Mouse (Mus musculus) lung, postnatal 36 days (tissue): ENCODE results near the gene Enoph1.
A peak's percentile ranks its signal among the peaks of the same experiment; 100 is the strongest.

Experiments used
- DNase-seq: peaks from one replicate; pipeline ENCODE4 v3.0.0; 2022; ENCODE audit warnings: mixed read lengths

Gene Enoph1

GRCm38 (mm10) chr5:100079931-100080275 is 40.1 kb downstream of the Enoph1 start:
- DNase-seq: no peak

GRCm38 (mm10) chr5:100082006-100082405 is 42.2 kb downstream of the Enoph1 start:
- no peak for DNase-seq

DNA sequence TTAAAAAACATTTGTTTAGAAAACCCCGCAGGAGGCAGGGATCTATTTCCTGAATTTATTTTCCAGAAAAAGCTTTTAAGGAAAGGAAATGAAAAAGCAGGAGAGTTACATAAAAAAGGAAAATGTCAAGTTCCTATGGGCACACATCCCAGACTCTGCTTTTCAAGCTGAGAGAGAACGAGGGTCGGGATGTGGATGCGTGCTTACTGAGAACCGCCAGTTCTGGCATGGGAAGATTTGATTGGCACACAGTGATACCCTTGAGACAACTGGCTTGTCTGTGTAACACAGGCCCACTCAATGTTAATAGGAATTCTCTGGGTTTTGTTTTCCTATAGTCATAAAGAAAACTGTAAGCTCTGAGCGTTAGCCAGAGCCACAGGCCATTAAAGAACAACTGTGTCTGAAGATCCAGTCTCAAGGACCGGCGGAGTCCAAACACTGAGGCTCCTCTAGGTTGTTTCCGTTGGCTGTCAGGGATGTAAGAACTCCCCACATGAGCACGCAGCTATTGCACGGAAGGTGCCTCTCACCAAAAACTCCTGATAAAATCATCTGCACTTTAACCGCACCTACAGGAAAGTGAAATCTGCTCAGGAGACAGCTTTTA is 44.3 kb downstream of the Enoph1 start:
- no peak for DNase-seq

GRCm38 (mm10) chr5:100085097-100085496 is 45.3 kb downstream of the Enoph1 start:
- no peak for DNase-seq

- DNase-seq: no peak
These were observed 50.9 kb downstream of the Enoph1 start for GRCm38 (mm10) chr5:100090515-100091262.

DNA sequence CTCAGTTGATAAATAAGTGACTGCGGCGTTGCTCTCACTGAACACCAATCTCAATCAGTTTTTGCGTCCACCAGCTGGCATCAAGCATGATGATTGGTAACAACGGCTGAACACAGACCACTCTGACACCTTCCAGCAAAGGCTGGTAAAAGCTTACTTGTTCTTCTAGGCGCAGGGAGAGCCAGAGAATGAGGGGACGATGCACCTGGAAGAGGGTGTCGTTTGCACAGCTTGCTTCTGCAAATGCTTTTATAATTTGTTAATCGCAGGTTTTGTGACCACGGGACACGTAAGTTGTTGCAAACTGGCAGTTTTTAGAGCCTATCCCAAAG is 51.4 kb downstream of the Enoph1 start:
- no peak for DNase-seq

- DNase-seq: no peak
These were observed 51.8 kb downstream of the Enoph1 start for GRCm38 (mm10) chr5:100091602-100092001.

DNA sequence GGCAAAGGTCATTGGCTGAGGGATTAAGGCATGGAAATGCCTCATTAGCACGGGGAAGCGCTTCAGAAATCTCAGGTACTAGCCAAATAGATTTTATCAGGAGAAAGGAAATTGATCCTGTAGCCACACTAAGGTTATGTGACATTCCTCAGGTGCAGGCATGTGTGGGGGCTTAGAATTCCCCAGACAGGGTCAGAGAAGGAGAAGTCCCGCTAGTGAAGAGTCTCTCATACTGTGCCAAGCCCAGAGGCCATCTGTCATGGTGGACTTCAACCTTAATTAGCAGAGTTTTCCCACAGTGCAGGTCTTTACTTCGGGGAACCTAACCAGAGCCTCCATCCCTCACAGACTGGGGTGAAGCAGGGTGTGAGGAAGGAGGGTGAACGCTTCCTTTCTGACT is 57.2 kb downstream of the Enoph1 start:
- DNase-seq: no peak

GRCm38 (mm10) chr5:100097967-100098366 is 58.2 kb downstream of the Enoph1 start:
- DNase-seq: no peak

DNA sequence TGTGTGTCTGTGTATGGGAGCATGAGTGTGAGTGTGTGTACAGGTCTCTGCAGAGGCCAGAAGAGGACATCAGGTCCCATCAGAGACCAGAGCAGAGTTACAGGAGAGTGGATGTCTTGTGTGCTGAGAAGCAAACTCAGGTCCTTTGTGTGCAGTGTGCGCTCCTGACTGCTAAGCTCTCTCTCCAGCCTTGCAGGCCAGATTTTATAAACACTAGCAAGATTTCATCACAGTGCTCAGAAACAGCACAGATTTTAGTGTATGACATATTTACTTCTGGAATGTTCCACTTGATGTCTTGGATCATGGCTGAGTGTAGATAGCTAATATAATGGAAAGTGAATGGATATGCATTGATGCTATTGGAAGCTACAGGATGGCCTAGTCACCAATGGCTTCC is 62.6 kb downstream of the Enoph1 start:
- DNase-seq: no peak

DNA sequence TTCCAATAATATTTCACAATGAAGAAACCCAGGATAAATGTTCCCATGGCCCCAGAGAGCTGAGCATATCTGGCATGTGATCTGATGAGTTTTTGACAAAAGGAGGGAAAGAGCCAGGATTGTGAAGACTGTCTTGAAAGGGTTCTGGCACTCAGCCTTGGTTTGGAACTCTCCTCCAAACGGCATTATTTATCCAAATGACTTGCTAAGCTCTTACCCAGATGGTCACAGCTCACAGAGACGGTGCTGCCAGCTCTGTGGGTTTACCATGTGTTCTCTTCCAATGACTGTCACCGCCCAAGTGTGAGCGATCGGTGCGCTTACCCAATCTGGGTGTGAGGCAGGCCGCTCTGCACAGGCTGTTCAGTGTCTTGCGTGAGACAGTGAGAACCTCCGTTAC is 69.1 kb downstream of the Enoph1 start:
- peak; percentile 55 for DNase-seq

GRCm38 (mm10) chr5:100109543-100110282 is 69.9 kb downstream of the Enoph1 start:
- peak; percentile 23 for DNase-seq

- DNase-seq: no peak
These were observed 70.8 kb downstream of the Enoph1 start for GRCm38 (mm10) chr5:100110581-100110980.

- no peak for DNase-seq
These were observed 73.6 kb downstream of the Enoph1 start for GRCm38 (mm10) chr5:100113403-100113802.
